Mouse (Mus musculus) lung, postnatal 0 days (tissue): ENCODE data around the gene Glyctk.

Source experiments
- CTCF ChIP-seq: IDR thresholded peaks from 2 replicates; pipeline ENCODE4 v1.5.1; 2016; ENCODE audit warnings: antibody characterized with exemption, mild to moderate bottlenecking
- EP300 ChIP-seq: IDR thresholded peaks from 2 replicates; pipeline ENCODE4 v1.6.1; 2016; ENCODE audit warnings: antibody characterized with exemption, mild to moderate bottlenecking, control low read depth

- no peak for TF ChIP-seq CTCF
- no peak for TF ChIP-seq EP300
These were observed 33.4 kb upstream of the Glyctk start for GRCm38 (mm10) chr9:106191355-106191754.
